Mouse (Mus musculus): ENCODE data around the gene Slc11a1. TPM values are rescaled to one million over a fixed set of nuclear protein-coding genes. Genes with fewer than 3 reads are reported as not detected.

Gene Slc11a1
- total and polyA plus RNA-seq, 3 experiments, result 0.11 TPM; not detected in 2

DNA sequence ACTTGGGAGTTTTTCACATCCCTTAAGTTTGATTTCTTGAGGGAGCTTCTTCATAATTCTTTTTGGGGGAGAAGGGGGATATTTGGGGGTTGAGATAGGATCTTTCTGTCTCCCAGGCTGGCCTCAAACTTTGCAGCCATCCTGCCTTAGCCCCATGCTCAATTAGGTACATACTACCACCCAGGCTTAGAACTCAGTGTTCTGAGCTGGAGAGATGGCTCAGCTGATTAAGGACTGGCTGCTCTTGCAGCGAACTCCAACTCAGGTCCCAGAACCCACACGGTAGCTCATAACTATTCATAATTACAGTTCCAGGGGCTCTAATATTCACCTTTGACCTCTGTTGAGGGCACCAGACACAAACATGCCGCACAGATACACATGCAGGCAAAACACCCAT, 40.4 kb upstream of the Slc11a1 start:
- Histone ChIP-seq H3K27ac (ENCODE audit: control insufficient read depth, low read depth, low read length) (no peak overlapping the region), H3K9ac (ENCODE audit: control insufficient read depth, low read depth, low read length, poor library complexity, severe bottlenecking) (no peak overlapping the region), H3K79me2 (ENCODE audit: control insufficient read depth, insufficient read depth, low read length, poor library complexity) (no peaks in the 10 kb centered on the region), H3K4me3 (ENCODE audit: control insufficient read depth in 1 of 2, insufficient read depth in 1 of 2, low read depth in 2 of 2, low read length in 2 of 2) (no peak overlapping the region), H3K36me3 (ENCODE audit: control insufficient read depth in 1 of 2, insufficient read depth in 2 of 2, low read length in 2 of 2) (peaks cover 0 to 13% of the 10 kb centered on the region in 2 experiments; a peak in 2 of 4 replicates), H3K4me1 (ENCODE audit: control insufficient read depth in 1 of 2, insufficient read depth in 2 of 2, low read length in 2 of 2) (peaks cover 10 to 25% of the 10 kb centered on the region in 2 experiments), H3K9me3 (replicated peaks; ENCODE audit: insufficient read depth, low read length) (no peaks in the 10 kb centered on the region), H3K27me3 (ENCODE audit: control insufficient read depth in 1 of 2, insufficient read depth in 2 of 2, low read length in 2 of 2) (no peaks in the 10 kb centered on the region)
- TF ChIP-seq E2F4 (IDR thresholded peaks at IDR 0.05; ENCODE audit: borderline replicate concordance, low read depth, low read length) (no peak), CHD2 (IDR thresholded peaks at IDR 0.05; ENCODE audit: low read length) (no peak), KAT2A (conservative IDR thresholded peaks at IDR 0.05; ENCODE audit: low read depth, low read length) (no peak), SIN3A (IDR thresholded peaks at IDR 0.05; ENCODE audit: low read length) (no peak), USF1 (IDR thresholded peaks at IDR 0.05; ENCODE audit: low read depth, low read length) (no peak), HCFC1 (IDR thresholded peaks at IDR 0.05; ENCODE audit: low read depth, low read length) (no peak), MAFK (IDR thresholded peaks at IDR 0.05; ENCODE audit: borderline replicate concordance, low read depth, low read length) (no peak), USF2 (IDR thresholded peaks at IDR 0.05; ENCODE audit: borderline replicate concordance in 1 of 2, insufficient read depth in 1 of 2, low read depth in 1 of 2, low read length in 2 of 2) (no peak), MAZ (IDR thresholded peaks at IDR 0.05; ENCODE audit: low read depth, low read length) (no peak), POLR2A (IDR thresholded peaks at IDR 0.05; ENCODE audit: control insufficient read depth in 1 of 2, insufficient read depth in 1 of 2, low read depth in 1 of 2, low read length in 2 of 2, poor library complexity in 1 of 2) (no peak), CTCF (IDR thresholded peaks at IDR 0.05 in 2 of 3, conservative IDR thresholded peaks at IDR 0.05 in 1 of 3; ENCODE audit: control insufficient read depth in 1 of 3, insufficient read depth in 1 of 3, low read depth in 2 of 3, low read length in 3 of 3, poor library complexity in 1 of 3, severe bottlenecking in 1 of 3) (no peak), MAX (IDR thresholded peaks at IDR 0.05; ENCODE audit: low read length) (no peak), POLR2AphosphoS2 (IDR thresholded peaks at IDR 0.05; ENCODE audit: low read length) (no peak), GABPA (IDR thresholded peaks at IDR 0.05; ENCODE audit: low read depth, low read length) (no peak), MXI1 (IDR thresholded peaks at IDR 0.05; ENCODE audit: low read depth, low read length) (no peak), NRF1 (IDR thresholded peaks at IDR 0.05; ENCODE audit: insufficient read depth, low read depth, low read length, poor library complexity, severe bottlenecking) (no peak), RCOR1 (IDR thresholded peaks at IDR 0.05; ENCODE audit: low read depth, low read length) (no peak), BHLHE40 (IDR thresholded peaks at IDR 0.05; ENCODE audit: borderline replicate concordance, low read depth, low read length) (no peak)
- no peak for DNase-seq (ENCODE audit: low read depth, low spot score)

DNA sequence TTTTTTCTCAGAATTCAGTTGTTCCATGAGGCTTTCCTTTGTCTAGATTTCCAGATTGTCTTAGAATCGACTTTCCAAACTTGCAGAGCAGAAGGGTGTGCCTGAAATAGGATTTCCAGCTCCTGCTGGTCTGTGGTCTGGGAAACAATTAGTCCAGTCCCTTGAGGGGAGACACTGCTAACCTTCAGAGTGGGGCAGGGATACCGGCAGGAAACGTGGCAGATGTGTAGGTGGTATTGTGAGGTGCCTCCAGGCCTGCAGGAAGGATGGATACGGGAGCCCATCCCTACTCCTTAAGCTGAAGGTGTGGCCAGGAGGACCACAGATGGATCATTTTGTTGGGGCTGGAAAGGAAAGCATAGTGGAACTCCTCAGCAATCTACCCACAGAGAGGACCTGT, 40.0 kb upstream of the Slc11a1 start:
- no peaks in the 10 kb centered on the region for H3K27me3 ChIP-seq (ENCODE audit: control insufficient read depth in 1 of 2, insufficient read depth in 2 of 2, low read length in 2 of 2)
- H3K79me2 ChIP-seq (ENCODE audit: control insufficient read depth, insufficient read depth, low read length, poor library complexity), result no peaks in the 10 kb centered on the region
- TF ChIP-seq EP300 (IDR thresholded peaks at IDR 0.05; ENCODE audit: low read depth in 1 of 2, low read length in 2 of 2) (no peak), JUND (IDR thresholded peaks at IDR 0.05; ENCODE audit: low read depth, low read length) (no peak), ZNF384 (IDR thresholded peaks at IDR 0.05; ENCODE audit: low read depth, low read length) (no peak), RAD21 (IDR thresholded peaks at IDR 0.05; ENCODE audit: low read depth, low read length) (no peak), ZKSCAN1 (IDR thresholded peaks at IDR 0.05; ENCODE audit: low read depth, low read length) (no peak), TCF12 (IDR thresholded peaks at IDR 0.05; ENCODE audit: low read depth, low read length) (no peak), POLR2A (IDR thresholded peaks at IDR 0.05; ENCODE audit: control insufficient read depth in 1 of 2, insufficient read depth in 1 of 2, low read depth in 1 of 2, low read length in 2 of 2, poor library complexity in 1 of 2) (no peak), MAX (IDR thresholded peaks at IDR 0.05; ENCODE audit: low read length) (no peak), MYC (IDR thresholded peaks at IDR 0.05; ENCODE audit: low read depth, low read length) (no peak), KAT2A (conservative IDR thresholded peaks at IDR 0.05; ENCODE audit: low read depth, low read length) (no peak)
- H3K4me3 ChIP-seq (ENCODE audit: control insufficient read depth in 1 of 2, insufficient read depth in 1 of 2, low read depth in 2 of 2, low read length in 2 of 2), result no peak overlapping the region
- H3K9me3 ChIP-seq (replicated peaks; ENCODE audit: insufficient read depth, low read length), result no peaks in the 10 kb centered on the region
- H3K36me3 ChIP-seq (ENCODE audit: control insufficient read depth in 1 of 2, insufficient read depth in 2 of 2, low read length in 2 of 2), result peaks cover 0 to 13% of the 10 kb centered on the region in 2 experiments; a peak in 2 of 4 replicates
- H3K27ac ChIP-seq (ENCODE audit: control insufficient read depth, low read depth, low read length), result no peak overlapping the region
- H3K4me1 ChIP-seq (ENCODE audit: control insufficient read depth in 1 of 2, insufficient read depth in 2 of 2, low read length in 2 of 2), result peaks cover 10 to 24% of the 10 kb centered on the region in 2 experiments
- no peak for DNase-seq (ENCODE audit: low read depth, low spot score)
- no peak overlapping the region for H3K9ac ChIP-seq (ENCODE audit: control insufficient read depth, low read depth, low read length, poor library complexity, severe bottlenecking)
